Mouse (Mus musculus): ENCODE data around the gene Crk. TPM values are rescaled to one million over a fixed set of nuclear protein-coding genes. Genes with fewer than 3 reads are reported as not detected.

The Crk gene
- polyA plus RNA-seq, 1 experiment from 2014 or later: 137 TPM

- Histone ChIP-seq H3K27ac (no peak overlapping the region), H3K9ac (0 out of 2 replicates have a peak overlapping the region, but pooled peaks have one; percentile 5), H3K4me1 (peaks cover 28% of the 10 kb centered on the region), H3K27me3 (replicated peaks) (no peaks in the 10 kb centered on the region), H3K9me3 (no peaks in the 10 kb centered on the region), H3K4me2 (replicated peaks) (peak overlapping the region; percentile 38), H3K4me3 (no peak overlapping the region), H3K36me3 (peaks cover 12% of the 10 kb centered on the region)
- 81% methylated on average over 3 of the region's 3 CpGs for WGBS
- ATAC-seq (ENCODE audit: low FRiP score, low read depth): no peak
These were observed 57.9 kb downstream of the Crk start for GRCm38 (mm10) chr11:75736978-75737377.

- peaks cover 16% of the 10 kb centered on the region for H3K36me3 ChIP-seq
- no peak overlapping the region for H3K9ac ChIP-seq
- H3K4me2 ChIP-seq (replicated peaks): no peak overlapping the region
- peaks cover 28% of the 10 kb centered on the region for H3K4me1 ChIP-seq
- no peak for ATAC-seq (ENCODE audit: low FRiP score, low read depth)
- no peak overlapping the region for H3K4me3 ChIP-seq
- no peaks in the 10 kb centered on the region for H3K9me3 ChIP-seq
- WGBS: 85% methylated on average over 2 of the region's 2 CpGs
- no peaks in the 10 kb centered on the region for H3K27me3 ChIP-seq (replicated peaks)
- H3K27ac ChIP-seq: no peak overlapping the region
These were observed 58.9 kb downstream of the Crk start for GRCm38 (mm10) chr11:75737806-75738476.

- Histone ChIP-seq H3K4me1 (peaks cover 28% of the 10 kb centered on the region), H3K27me3 (replicated peaks) (no peaks in the 10 kb centered on the region), H3K36me3 (peaks cover 16% of the 10 kb centered on the region), H3K27ac (no peak overlapping the region), H3K4me2 (replicated peaks) (no peak overlapping the region), H3K4me3 (no peak overlapping the region), H3K9me3 (no peaks in the 10 kb centered on the region), H3K9ac (no peak overlapping the region)
- no peak for ATAC-seq (ENCODE audit: low FRiP score, low read depth)
- WGBS: 94% methylated on average over 7 of the region's 7 CpGs
These were observed 59.4 kb downstream of the Crk start for GRCm38 (mm10) chr11:75738477-75738821.

- no peak for ATAC-seq (ENCODE audit: low FRiP score, low read depth)
- WGBS: 86% methylated on average over 3 of the region's 3 CpGs
- no peaks in the 10 kb centered on the region for H3K27me3 ChIP-seq (replicated peaks)
- peaks cover 16% of the 10 kb centered on the region for H3K36me3 ChIP-seq
- no peak overlapping the region for H3K27ac ChIP-seq
- no peak overlapping the region for H3K4me2 ChIP-seq (replicated peaks)
- H3K9me3 ChIP-seq: no peaks in the 10 kb centered on the region
- peaks cover 21% of the 10 kb centered on the region for H3K4me1 ChIP-seq
- H3K9ac ChIP-seq: no peak overlapping the region
- no peak overlapping the region for H3K4me3 ChIP-seq
These were observed 61.1 kb downstream of the Crk start for GRCm38 (mm10) chr11:75740204-75740603.

GRCm38 (mm10) chr11:75741615-75742014, 62.6 kb downstream of the Crk start:
- Histone ChIP-seq H3K36me3 (peaks cover 16% of the 10 kb centered on the region), H3K4me3 (no peak overlapping the region), H3K9ac (no peak overlapping the region), H3K4me2 (replicated peaks) (no peak overlapping the region), H3K27me3 (replicated peaks) (no peaks in the 10 kb centered on the region), H3K9me3 (no peaks in the 10 kb centered on the region), H3K4me1 (peaks cover 10% of the 10 kb centered on the region), H3K27ac (no peak overlapping the region)
- WGBS: 87% methylated on average over 3 of the region's 3 CpGs
- ATAC-seq (ENCODE audit: low FRiP score, low read depth): no peak

- WGBS: 93% methylated on average over 3 of the region's 3 CpGs
- H3K9ac ChIP-seq: no peak overlapping the region
These were observed 65.7 kb downstream of the Crk start for GRCm38 (mm10) chr11:75744761-75745160.

GRCm38 (mm10) chr11:75750537-75750936, 71.5 kb downstream of the Crk start:
- WGBS: 91% methylated on average over 1 of the region's 1 CpGs
- H3K4me1 ChIP-seq: peaks cover 10% of the 10 kb centered on the region
- no peak overlapping the region for H3K27ac ChIP-seq
- no peaks in the 10 kb centered on the region for H3K9me3 ChIP-seq
- H3K9ac ChIP-seq: no peak overlapping the region
- no peak overlapping the region for H3K4me2 ChIP-seq (replicated peaks)
- no peak overlapping the region for H3K4me3 ChIP-seq
- no peaks in the 10 kb centered on the region for H3K27me3 ChIP-seq (replicated peaks)
- no peak for ATAC-seq (ENCODE audit: low FRiP score, low read depth)
- H3K36me3 ChIP-seq: peaks cover 8% of the 10 kb centered on the region; the same call in 1 of the 2 replicates

More at GRCm38 (mm10) chr11:75744761-75745160, 65.7 kb downstream of the Crk start:
- H3K4me1 ChIP-seq: peaks cover 12% of the 10 kb centered on the region
- H3K27ac ChIP-seq: no peak overlapping the region
- no peak for ATAC-seq (ENCODE audit: low FRiP score, low read depth)
- H3K36me3 ChIP-seq: peaks cover 5% of the 10 kb centered on the region; the same call in 1 of the 2 replicates
- no peak overlapping the region for H3K4me3 ChIP-seq
- no peak overlapping the region for H3K4me2 ChIP-seq (replicated peaks)
- H3K9me3 ChIP-seq: no peaks in the 10 kb centered on the region
- H3K27me3 ChIP-seq (replicated peaks): no peaks in the 10 kb centered on the region

- 87% methylated on average over 4 of the region's 4 CpGs for WGBS
These were observed 72.0 kb downstream of the Crk start for GRCm38 (mm10) chr11:75751082-75751481.

More at GRCm38 (mm10) chr11:75751082-75751481, 72.0 kb downstream of the Crk start:
- Histone ChIP-seq H3K4me2 (replicated peaks) (no peak overlapping the region), H3K9ac (no peak overlapping the region), H3K36me3 (peaks cover 12% of the 10 kb centered on the region; the same call in 1 of the 2 replicates), H3K27ac (no peak overlapping the region), H3K4me1 (peaks cover 10% of the 10 kb centered on the region), H3K4me3 (no peak overlapping the region), H3K9me3 (no peaks in the 10 kb centered on the region), H3K27me3 (replicated peaks) (no peaks in the 10 kb centered on the region)
- no peak for ATAC-seq (ENCODE audit: low FRiP score, low read depth)

Other genes with a start within 250 kb of the Crk start
- 0.18 and 0.40 TPM in 2 replicates for gene Serpinf2, start 239.7 kb upstream of the Crk start, polyA plus RNA-seq (2016; fragmentation: Nextera tagmentation; extraction: Ambion mirVana)
- gene Wdr81, start 224.5 kb upstream of the Crk start, polyA plus RNA-seq (2016; fragmentation: Nextera tagmentation; extraction: Ambion mirVana): 8.2 and 9.0 TPM in 2 replicates
- gene Tlcd2, start 217.5 kb upstream of the Crk start, polyA plus RNA-seq (2016; fragmentation: Nextera tagmentation; extraction: Ambion mirVana): 8.3 and 8.6 TPM in 2 replicates
- 68.3 and 69.2 TPM in 2 replicates for gene Prpf8, start 192.4 kb upstream of the Crk start, polyA plus RNA-seq (2016; fragmentation: Nextera tagmentation; extraction: Ambion mirVana)
- gene Rilp, start 169.2 kb upstream of the Crk start, polyA plus RNA-seq (2016; fragmentation: Nextera tagmentation; extraction: Ambion mirVana): 0.52 and 0.76 TPM in 2 replicates
- 4.9 and 5.8 TPM in 2 replicates for gene Scarf1, start 165.7 kb upstream of the Crk start, polyA plus RNA-seq (2016; fragmentation: Nextera tagmentation; extraction: Ambion mirVana)
- 14.2 and 17.1 TPM in 2 replicates for gene Slc43a2, start 147.6 kb upstream of the Crk start, polyA plus RNA-seq (2016; fragmentation: Nextera tagmentation; extraction: Ambion mirVana)
- gene Pitpna, start 91.2 kb upstream of the Crk start, polyA plus RNA-seq (2016; fragmentation: Nextera tagmentation; extraction: Ambion mirVana): 134 and 140 TPM in 2 replicates
- gene Inpp5k, start 48.3 kb upstream of the Crk start, polyA plus RNA-seq (2016; fragmentation: Nextera tagmentation; extraction: Ambion mirVana): 31.4 and 31.5 TPM in 2 replicates
- gene Myo1c, start 28.8 kb upstream of the Crk start, polyA plus RNA-seq (2016; fragmentation: Nextera tagmentation; extraction: Ambion mirVana): 14.0 and 16.8 TPM in 2 replicates
- 1,355 and 1,381 TPM in 2 replicates for gene Ywhae, start 53.6 kb downstream of the Crk start, polyA plus RNA-seq (2016; fragmentation: Nextera tagmentation; extraction: Ambion mirVana)
- 0.59 and 0.82 TPM in 2 replicates for gene Doc2b, start 116.8 kb downstream of the Crk start, polyA plus RNA-seq (2016; fragmentation: Nextera tagmentation; extraction: Ambion mirVana)